Mouse (Mus musculus) lung, adult 10 weeks (tissue): ENCODE measurements around the gene Hspa8. TPM values are rescaled to one million over a fixed set of nuclear protein-coding genes. Genes with fewer than 3 reads are reported as not detected.

Experiments
- polyA plus RNA-seq: library from polyadenylated mRNA; stranded (reverse); fragments of 350-450 nt; fragmentation: Illumina TruSeq; extraction: RNeasy Lipid Tissue Mini Kit (QIAGEN cat#74804); gene quantifications from one replicate; pipeline ENCODE4 v1.2.3, GENCODE M21; 2014; ENCODE audit warnings: low read depth, low replicate concordance; ENCODE audit not compliant: insufficient read depth

Hspa8 gene
- polyA plus RNA-seq = 1,083 TPM

DNA sequence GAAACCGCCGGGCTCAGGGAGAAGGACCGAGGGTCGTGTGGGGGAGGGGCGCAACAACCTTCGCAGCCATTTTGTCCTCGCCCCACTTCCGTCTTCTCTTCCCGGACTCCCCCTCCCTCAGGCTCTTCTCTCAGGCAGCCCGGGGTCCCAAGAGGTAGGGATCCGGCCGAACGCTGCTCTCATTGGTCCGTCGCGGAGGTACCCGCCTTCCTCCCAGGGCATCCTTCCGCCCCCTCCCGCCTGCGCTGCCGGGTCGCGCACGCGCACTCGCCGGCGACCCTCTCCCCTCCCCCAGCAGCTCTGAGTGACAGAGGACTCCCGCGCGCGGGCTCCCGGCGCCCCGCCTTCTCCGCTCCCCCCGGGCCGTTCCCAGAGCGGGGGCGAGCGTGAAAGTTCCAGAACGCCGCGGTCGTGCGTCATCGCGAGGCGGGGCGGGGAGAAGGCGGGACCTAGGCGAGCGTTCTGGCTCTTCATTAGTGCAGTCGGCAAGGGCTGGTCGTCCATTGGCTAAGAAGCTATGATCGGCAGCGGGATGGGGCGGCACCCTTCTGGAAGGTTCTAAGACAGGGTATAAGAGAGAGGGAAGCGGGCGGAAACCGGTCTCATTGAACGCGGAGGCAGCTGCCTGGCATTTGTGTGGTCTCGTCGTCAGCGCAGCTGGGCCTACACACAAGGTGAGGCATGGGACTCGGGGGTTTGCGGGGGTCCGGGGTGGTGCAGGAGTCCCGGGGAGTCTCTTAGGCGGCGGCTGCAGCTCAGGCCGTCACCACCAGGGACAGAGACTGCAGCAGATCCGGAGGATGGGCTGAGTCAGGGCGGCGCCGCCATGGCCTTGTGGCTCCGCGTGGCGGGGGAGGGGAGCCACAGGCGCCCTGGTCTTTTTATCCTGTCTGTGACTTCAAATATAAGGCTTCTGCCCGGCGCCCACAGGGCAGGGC is at the start of gene Hspa8:
Hspa8 (plus strand) TSS at position 310 of the 938 bp plus-strand sequence.

Other genes with a start within 250 kb of the Hspa8 start
- not detected for gene Gm21915, start 130.4 kb upstream of the Hspa8 start, polyA plus RNA-seq
- gene Clmp, start 115.0 kb upstream of the Hspa8 start, polyA plus RNA-seq = 3.9 TPM
- not detected for gene Bsx, start 73.1 kb downstream of the Hspa8 start, polyA plus RNA-seq
- gene Jhy, start 163.1 kb downstream of the Hspa8 start, polyA plus RNA-seq = 0.59 TPM
- 0.49 TPM for gene Crtam, start 203.6 kb downstream of the Hspa8 start, polyA plus RNA-seq